Mouse (Mus musculus): Measurements from ENCODE around the gene Ntrk3.

Ntrk3 gene

DNA sequence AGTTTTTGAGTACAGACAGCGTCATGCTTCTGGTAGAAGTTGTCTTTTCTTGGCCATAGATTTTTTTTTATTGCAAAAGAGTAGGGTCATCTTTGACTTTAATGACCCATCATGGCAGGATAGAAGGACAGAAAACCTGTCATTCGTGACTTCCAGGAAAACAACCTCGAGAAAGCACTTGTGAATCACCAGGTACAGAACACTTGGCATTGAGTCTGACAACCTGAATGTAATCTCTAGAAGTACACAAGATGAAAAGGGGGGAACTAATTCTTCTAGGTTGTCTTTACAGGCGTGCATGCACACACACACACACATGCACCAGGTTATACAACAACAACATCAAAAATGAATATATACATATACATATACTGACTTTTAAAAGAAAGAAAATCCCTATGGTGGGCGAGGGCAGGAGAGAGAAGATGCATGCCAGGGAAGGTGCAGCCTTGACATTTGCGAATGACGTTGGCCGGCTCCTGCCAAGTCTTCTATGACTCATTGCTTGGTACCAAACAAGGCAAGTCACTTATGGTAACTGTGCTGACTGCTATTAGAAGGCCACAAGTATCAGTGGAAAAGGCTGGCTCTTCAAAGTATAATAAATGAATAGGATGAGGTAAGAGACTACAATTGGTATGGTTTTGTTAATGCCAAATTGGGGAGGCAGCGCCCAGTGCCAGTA is 217.4 kb downstream of the Ntrk3 start:
- DNase-seq (ENCODE audit: low spot score in 2 of 2) = no peak

DNA sequence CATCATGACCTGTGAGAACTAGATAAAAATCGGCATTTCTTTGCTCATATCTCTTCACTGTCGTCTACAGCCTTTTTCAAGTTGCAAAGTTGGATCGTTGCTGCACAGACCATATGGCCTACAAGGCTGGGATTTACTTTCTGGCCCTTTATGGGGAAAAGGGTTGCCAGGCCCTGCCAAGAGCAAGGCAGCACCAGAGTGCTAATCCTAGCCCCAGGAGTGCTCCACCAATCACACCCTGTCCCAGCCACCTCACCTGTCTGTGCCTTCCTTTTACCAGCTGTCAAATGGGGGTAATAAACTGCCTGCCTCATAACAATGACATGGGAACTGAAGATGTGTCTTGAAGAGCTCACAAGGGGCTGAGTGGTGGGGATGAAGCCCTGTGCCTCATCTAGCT is 218.1 kb downstream of the Ntrk3 start:
- DNase-seq (ENCODE audit: low spot score in 2 of 2) = no peak

DNA sequence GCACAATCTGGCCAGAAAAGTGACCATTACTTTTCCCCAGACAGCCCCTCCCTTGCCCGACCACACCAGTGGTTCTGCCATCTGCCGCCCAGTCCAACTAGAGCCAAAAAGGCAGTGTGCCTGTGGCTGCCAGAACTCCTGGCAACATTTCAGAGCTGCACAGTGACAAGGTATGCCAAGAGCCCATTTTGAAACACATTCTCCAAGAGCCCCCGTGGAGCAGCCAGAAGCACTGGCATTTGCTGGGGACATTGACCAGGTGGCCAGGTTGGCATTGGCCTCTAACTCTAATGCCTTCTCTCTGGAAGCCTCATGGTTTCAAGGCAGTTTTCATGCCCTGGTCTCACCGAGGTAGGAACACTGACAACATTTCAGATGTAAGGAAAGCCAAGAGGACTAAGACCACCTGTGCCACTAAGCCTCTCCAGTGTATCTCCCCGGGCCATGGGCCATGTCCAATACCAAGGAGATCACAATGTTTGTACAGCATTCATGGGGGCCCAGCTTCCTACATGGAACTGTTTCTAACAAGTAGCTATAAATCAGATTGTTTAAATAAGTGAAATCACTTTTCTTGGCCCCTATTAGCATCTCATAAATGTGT is 218.9 kb downstream of the Ntrk3 start:
- no peak for DNase-seq (ENCODE audit: low spot score in 2 of 2)

DNA sequence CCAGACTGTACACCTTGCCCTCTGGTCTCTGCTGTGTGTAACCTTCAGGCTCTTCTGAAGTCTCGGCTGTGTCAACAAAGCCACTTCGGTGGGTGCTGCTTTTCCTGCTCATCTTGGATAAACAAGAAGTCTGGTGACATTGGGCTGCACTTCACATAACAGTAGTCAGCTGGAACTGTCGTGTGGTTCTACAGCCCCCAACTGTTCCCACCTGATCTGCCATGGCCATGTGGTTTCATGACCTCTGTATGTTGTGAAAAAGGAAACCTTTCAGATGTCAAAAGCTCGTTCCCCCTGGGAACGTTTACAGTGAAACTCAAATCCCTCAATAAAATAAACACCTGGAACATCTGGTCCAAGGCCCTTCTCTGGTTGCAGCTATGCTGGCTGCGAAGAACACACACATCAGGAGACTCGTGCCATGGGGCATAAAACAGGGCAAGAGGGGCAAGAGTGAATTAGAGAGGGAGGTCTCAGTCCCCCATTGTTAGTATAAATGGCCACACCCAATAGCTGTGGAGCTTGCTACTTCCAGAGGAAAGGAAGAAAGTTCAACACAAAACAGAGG is 222.7 kb downstream of the Ntrk3 start:
- DNase-seq (ENCODE audit: low spot score in 2 of 2) = no peak

DNA sequence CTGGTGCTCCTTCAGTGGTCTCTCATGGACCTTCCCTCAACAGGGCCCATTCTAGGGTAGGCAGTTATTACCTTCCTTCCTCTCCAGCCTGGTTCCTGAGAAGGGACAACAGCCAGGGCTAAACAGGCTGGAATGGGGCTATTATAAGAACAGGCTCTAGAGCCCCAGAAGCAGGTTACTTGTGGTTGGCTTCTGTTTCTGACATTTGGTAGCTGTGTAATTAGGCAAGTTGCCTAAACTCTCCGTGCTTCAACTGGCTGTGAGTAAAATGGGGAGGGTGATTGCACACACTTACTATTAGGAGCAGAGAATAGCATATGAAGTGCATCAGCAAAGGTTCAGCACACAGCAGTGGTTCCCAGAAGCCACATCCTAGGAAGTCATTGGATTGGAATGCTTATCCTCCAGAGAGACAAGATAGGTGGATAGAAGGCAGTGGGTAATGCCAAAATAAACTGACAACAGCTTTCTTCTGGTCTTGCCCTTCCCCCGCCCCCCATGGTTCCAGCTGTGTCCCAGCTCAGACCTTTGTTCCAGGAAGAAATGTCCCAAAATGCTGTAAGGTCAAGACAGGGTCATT is 230.7 kb downstream of the Ntrk3 start:
- no peak for DNase-seq (ENCODE audit: low spot score in 2 of 2)

DNA sequence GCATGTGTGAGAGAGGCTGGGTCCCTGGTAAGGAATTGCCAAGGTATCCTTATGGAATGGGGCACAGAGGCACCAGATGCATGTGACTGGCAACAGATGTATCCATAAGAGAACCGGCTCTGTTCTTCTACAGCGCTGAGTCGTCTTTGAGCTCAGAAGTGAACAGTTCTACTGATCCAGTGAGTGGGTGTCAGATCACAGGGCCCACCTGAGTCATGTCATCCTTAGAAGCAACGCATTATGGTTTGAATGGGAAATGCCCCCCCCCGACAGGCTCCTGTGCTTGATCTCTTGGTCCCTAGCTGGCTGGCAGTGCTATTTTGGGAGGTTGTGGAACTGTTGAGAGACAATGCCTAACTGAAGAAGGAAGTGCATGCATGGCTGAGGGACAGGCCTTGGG is 236.9 kb downstream of the Ntrk3 start:
- DNase-seq (ENCODE audit: low spot score in 2 of 2) = no peak

DNA sequence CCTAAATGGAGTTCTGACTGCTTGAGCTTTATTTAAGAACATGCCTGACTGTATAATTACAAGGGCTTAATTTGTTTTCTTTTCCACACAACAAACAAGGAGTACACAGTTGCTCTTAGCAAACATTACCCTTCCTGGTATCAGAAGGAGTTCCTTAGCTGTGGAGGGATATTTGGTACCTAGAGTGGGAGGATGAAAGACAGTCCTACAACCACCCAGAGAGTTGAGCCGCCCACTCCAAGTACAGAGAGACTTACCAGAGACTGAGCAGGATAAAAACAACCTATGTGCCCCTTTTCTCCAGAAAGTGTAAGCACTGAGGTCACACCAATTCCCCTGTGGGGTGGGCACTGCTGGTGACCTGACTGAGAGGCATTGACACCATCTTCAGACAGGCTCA is 237.8 kb downstream of the Ntrk3 start:
- DNase-seq (ENCODE audit: low spot score in 2 of 2) = no peak

DNA sequence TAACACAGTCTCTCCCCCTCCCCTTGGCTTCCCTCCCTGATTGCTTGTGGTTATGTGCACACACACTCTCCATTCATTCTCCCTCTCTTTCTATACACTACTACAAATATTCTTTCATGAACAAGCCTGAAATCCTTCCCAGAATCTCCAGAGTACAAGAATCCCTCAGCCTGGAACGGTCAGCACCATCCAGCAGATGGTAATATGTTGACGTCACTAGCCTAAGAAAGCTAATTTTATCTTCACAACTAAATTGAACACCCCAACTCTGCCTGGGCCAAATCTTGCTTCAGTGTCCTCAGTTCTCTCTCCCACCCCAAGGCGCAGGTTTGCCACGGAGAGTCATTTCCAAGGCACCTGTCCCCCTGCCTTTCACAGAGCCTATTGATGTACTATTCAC is 239.5 kb downstream of the Ntrk3 start:
- DNase-seq (ENCODE audit: low spot score in 2 of 2) = no peak

DNA sequence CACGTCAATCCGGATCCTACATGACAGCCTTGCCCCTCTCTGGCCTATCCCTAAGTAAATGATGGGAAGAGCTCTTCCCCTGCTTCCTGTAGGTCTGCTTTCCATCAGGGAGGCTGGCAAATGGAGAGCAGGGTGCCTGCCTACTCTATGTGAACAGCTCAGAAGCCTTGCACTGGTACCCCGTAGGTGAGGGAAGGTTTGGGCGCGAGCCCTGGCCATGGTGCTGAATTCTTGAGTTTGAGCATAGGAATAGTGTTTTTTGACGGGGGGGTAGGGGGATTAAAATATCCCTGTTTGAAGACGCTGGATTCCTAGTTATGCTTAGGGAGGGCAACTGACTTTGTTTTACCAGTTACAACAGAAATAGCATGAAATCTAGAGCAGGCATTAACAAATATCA is 240.0 kb downstream of the Ntrk3 start:
- no peak for DNase-seq (ENCODE audit: low spot score in 2 of 2)

DNA sequence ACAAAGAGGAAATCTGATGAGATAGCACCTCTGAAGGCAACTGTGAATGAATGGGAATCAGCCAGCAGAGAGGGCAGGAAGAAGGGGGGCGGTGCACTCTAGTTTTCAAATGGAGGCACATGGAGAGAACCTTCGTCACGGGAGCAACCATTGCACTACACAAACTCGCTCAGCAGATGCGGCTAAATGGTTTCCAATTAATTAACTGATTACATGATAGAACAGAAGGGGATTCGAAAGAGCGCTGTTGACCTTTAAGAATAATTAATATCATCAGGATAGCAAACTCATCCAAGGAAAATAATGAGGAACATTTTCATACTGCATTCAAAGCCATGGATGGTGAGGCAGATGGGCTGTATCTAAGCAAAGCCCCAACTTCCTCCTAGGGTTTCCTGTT is 244.2 kb downstream of the Ntrk3 start:
- DNase-seq (ENCODE audit: low spot score in 2 of 2) = no peak

DNA sequence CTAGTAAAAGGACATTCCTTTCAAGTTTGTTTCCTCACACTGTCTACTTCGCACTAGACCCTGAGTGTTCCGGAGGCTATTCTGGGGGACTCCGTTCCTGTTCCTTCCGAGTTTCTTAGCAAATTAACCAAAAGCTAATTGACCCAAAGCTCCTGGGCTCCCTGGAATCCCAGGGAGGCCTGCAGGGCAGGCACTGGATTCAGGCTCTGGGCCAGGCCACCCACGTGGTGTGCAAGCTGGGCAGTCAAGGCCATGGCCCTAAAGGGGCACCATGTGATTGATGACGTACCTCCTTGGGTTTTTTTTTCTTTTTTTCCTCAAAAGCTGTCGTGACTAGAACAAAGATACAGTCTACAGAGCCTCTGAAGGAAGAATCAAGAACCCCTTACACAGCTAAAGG is 246.6 kb downstream of the Ntrk3 start:
- DNase-seq (ENCODE audit: low spot score in 2 of 2) = no peak

DNA sequence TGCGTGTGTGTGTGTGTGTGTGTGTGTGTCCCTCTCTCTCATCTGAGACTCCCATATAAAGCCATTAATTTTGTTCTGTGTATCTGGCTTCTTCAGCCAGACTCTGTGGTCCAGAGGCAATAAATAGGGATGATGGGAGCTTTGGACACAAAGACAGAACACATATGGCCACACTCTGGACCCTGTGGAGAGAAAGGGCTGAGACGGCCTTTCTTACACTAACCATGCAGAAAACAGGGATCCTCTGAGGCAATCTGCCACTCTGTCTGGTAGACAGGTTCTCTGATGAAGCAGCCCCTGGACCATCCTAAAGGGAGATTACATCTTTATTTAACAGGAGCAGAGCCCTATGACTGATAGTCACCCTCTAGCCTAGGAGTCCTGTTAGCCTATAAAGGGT is 253.5 kb downstream of the Ntrk3 start:
- DNase-seq (ENCODE audit: low spot score in 2 of 2) = no peak

DNA sequence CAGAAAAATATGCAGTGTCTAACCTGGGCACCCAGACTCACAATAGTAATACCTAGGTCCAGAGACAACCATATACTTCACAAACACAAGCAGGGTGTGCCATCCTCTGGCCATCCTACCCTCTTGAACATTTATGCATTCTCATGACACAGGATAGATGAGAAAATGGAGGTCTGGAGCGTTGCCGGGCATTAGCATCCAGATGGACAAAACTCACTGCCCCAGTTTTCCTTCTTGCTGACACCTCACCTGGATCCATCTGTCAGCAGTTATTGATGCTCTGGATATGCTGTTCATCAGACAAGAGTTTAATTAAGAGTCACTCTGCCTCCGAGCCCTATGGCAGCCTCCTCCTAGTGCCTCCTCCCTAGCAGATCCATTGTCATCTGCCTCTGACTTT is 254.1 kb downstream of the Ntrk3 start:
- no peak for DNase-seq (ENCODE audit: low spot score in 2 of 2)

DNA sequence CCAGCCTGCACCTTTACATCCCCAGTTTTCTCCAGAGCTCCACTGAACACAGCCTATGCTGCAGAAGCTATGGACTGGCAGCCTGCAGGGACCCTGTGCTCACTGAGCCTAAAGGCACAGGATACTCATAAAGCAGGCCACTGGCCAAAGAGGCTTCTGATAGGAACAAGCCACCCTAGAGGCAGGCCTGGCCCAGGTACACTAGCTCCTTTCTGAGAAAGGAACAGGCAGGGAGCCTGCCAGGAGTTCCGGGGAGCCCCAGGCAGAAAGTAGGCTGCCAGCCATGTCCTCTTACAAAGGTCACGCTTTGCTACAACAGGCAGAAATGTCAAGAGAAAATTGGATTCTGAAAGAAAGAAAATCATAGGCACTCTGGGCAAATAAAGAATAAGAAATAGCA is 254.8 kb downstream of the Ntrk3 start:
- DNase-seq (ENCODE audit: low spot score in 2 of 2) = no peak

DNA sequence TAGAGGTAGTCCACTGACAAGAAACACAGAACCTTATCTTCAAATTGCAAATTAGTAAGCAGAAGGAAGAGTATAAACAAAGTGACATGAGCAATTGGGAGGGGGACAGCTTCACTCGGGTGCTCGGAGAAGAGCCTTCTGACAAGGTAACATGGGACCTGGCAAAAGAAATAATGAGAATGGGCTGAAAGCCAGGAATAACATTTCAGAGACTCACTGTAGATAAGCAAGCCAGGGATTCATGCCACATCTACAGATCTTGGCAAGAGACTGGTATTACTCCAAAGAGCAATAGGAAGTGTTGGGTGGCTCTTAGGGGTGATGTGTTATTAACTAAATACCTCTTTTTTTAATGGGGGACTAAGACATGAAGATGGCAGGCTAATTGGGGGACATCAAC is 258.9 kb downstream of the Ntrk3 start:
- DNase-seq (ENCODE audit: low spot score in 2 of 2) = no peak

DNA sequence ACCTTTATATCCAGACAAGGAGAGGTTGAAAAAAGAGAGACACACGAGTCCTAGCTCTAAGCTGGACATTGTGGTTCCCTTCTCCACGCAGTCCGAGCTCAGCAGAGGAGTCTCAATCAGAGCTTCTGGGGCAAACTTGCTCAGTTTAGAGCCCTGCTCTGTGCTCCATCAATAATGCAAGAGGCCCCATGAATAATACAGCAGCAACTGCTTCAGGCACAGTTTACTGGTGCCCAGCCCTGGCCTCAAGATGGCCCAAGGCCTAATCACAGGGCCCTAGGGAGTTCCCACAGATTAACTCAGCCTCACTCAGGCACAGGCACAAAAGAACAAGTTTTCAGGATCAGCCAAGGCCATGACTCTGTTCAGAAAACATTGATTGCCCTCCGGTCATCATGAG is 266.1 kb downstream of the Ntrk3 start:
- no peak for DNase-seq (ENCODE audit: low spot score in 2 of 2)

DNA sequence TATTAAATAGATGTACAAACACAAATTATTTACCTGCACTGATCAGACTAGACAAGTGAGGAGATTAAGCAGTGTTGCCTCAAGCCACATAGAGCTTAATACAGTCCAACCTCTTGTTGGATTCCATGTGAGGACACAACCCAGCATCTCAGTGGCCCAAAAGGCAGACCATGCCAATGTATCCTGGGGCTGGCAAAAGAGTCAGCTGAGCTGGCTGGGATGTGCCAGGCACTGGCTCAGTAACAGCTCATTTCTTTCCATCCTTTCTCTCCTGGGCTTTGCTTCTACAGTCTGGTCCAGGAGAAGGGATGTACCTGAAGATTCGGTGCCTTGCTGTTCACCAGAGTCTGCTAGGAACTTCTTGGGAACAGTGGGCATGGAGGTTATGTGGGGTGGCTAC is 266.5 kb downstream of the Ntrk3 start:
- no peak for DNase-seq (ENCODE audit: low spot score in 2 of 2)

DNA sequence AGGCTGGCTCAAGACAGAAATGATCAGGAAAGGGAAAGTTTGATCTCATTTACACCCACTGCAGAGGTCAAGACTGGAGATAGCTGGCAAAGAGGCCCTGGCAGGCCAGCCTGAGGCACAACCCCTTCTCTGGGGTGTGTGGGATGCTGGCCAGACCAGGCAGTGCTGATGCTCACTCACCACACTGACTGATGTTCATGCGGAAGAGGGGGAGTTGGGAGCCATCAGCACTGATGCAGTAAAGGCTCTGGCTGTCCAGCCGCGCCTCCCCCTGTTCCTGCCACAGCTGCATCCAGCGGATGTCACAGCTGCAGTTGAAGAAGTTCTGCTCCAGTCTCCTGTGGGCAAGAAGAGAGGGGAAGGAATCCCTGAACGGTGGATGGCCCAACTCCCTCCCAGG is 275.2 kb downstream of the Ntrk3 start:
- no peak for DNase-seq (ENCODE audit: low spot score in 2 of 2)

DNA sequence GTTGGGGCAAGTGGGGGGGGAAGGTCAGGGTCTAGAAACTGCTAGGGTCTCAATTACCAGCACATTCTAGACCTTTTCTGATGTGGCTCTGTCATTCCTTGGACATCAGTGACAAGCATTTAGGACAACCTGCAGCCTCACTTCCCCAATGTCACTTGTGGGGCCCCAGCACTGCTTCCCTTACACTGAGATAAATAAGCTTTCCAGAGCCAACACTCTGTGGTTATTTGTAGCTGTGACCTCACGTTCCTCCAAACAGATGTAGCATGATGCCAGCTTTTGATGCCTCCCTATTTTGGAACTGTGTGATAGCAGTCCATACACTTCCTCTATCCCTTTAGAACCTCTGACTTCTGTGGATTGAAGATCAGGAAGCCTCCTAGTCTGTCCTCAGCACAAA is 278.8 kb downstream of the Ntrk3 start:
- DNase-seq (ENCODE audit: low spot score in 2 of 2) = no peak

DNA sequence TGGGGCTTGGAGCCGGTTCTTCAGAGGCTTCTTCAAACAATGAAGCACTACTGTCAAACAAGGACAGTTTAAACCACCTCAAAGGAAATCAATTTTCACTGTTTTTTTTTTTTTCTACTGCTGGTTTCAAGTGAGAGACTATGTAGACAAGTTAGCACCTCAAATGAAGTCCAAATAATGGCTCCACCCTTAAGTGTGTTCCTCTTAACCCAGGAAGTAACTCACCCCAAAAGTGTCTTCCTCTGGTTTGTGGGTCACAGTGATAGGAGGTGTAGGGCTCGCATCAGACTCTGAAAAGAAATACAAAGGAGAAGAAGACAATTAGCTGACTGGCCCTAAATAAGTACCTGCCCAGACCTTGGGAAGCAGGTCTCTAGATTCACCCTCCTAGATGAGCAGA is 286.1 kb downstream of the Ntrk3 start:
- no peak for DNase-seq (ENCODE audit: low spot score in 2 of 2)

DNA sequence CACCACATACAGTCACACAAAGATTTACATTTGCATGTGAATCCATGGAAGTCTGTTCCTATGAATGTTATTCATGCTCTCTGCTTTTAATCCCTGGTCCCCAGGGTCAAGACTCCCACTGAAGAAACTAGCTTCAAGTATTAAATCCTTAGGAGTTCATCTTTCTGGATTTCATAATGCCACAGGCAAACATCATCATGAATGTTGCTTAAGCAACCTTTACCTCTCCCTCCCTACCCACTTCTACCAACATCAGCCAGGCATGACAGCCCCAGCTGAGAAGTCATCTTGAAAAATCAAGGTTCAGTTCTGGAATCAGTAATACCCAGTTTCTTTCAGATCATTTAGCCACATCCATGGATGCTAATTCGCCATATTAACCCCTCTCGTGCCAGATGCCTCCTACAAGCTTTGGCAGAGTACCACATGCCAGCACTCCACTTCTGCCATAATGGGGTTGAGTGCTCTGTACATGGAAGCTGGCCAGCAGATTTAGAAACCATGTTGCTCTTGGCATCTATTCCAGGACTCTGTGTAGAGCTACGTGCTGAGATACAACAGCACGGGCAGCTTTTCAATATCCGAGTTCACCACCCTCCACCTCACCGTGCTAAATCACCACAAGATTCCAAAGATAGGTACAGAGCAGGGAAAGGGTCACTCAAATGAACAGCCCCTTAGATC is 287.8 kb downstream of the Ntrk3 start:
- DNase-seq (ENCODE audit: low spot score in 2 of 2) = no peak

DNA sequence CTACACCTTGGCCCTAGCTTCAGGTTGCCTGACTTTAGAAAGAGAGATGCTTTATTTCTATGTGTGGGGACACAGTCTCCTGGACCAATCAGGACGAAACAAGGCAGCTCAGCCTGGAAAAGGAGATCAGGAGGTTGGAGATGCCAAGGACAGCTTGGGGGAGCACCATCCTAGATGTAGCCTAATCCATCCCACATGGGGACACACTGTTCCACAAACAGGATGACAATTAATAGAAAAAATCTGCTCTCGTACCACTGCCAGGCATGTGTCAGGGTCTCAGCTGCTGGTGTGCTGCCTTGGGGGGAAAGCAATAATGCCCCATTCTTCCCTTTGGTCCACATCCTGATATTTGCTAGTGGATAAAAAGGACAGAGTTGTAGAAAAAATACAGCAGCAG is 289.0 kb downstream of the Ntrk3 start:
- no peak for DNase-seq (ENCODE audit: low spot score in 2 of 2)
